Mouse (Mus musculus): ENCODE measurements around the gene Nsun5.

Nsun5 gene

DNA sequence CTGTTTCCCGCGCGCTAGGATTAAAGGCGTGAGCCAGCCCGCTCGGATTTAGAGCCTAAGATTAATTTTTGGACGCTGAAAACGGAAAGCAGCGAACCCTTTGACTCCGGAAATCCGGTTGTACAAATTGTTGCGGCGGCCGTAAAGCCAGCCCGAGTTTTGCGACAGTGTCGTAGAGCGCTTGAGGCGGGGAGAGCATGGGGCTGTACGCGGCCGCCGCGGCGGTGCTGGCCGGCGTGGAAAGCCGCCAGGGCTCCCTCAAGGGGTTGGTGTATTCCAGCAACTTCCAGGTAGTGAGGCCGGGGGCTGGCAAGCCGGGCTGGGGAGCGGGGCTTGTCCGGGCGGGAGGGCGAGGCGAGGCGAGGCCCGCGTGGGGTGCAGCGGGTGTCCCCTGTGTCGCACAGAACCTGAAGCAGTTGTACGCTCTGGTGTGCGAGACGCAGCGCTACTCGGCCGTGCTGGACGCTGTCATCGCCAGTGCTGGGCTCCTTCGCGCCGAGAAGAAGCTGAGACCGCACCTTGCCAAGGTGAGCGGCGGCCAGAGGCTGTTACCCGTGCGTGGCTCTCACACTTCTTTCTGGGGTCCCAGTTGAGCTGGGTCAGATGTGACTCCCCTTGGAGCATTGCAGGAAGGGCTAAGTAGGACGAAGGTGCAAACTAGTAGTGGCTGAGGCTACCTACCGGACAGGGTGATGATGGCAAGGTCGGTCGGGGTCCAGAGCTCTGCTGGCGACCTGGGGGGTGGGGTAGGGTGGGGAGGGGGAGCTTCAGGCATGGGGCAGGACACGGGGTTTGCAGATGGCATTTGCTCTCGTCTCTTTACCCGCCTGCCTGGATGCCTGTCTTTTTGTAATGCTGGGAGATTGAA, at the start of gene Nsun5:
Gene Nsun5, plus strand, starts transcription at position 167 of the 868 bp plus-strand sequence.
- DNase-seq (ENCODE audit: low read depth, low spot score) = peak; percentile 97

DNA sequence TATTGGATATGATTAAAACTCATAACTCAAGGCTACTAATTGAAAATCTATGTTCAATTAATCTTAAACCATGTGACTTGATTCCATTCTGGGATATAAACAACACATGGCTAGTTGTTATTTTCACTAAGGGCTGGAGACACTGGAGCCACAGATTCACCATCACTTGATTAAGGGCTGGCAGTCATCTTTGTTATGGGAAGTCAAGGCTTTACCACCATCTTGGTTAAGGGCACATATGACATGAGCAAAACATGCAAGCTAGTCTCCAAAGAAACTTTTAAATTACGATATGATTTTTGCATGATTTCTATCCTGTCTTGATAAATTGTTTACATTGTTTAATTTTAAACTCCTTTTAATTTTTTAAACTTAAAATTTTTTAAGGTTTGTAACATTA, 47.6 kb upstream of the Nsun5 start:
- no peak for DNase-seq (ENCODE audit: low read depth, low spot score)

DNA sequence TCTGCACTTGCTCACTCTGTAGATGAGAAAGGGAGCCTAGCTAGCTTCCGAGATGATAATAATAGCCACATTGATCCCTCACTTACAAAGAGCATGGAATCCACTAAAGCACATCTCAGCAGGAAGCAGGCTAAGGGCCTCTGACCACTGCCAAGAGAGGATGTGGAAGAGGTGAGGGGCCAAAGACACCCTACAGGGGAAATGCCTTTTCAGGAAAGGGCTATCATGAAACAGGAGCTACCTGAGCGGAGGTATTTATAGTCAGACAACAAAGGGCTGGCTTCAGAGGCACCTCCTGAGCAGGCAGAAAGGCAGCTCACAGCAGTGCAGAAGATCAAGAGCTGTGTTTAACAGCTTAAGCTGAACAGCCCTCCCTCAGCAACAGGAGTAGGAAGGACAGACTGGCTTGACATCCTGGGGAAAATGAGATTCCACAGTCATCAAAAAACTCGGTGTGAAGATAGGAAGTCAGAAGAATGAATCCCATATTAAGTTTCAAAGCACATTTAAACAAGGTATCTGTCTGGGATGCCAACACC, 43.6 kb upstream of the Nsun5 start:
- no peak for DNase-seq (ENCODE audit: low read depth, low spot score)

DNA sequence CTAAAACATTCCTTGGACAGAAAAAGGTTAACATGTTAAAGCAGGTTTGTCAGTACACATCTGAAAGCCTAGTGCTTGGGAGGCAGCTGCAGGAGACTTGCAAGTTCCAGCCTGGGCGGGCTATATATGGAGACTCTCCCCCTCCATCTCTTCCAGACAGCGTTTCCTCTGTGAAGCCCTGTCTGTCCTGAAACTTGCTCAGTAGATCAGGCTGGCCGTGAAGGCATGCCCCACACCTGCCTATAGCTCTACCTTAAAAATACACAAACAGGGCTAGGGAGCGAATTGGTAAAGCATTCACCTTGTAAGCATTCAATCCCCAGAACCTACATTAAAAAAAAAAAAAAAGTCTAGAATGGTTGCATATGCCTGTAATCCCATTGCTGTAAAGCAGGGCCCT, 40.3 kb upstream of the Nsun5 start:
- DNase-seq (ENCODE audit: low read depth, low spot score) = no peak

DNA sequence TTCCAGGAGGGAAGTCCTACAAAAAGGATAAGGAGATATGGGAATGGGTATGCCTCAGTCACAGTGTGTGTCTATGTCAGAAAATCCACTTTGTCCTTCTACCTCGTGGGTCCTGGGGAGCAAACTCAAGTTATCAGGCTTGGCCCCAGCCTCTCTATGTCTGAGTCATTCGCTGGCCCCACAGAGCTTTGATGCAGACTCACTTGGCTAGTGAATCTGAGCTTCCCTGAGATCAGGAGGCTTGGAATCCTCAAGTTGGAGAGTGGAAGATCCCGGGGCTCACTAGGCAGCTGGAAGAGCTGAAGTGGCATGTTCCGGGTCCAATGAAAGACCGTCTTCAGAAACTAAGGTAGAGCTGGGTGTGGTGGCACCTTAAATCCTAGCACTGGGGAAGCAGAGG, 39.6 kb upstream of the Nsun5 start:
- no peak for DNase-seq (ENCODE audit: low read depth, low spot score)

DNA sequence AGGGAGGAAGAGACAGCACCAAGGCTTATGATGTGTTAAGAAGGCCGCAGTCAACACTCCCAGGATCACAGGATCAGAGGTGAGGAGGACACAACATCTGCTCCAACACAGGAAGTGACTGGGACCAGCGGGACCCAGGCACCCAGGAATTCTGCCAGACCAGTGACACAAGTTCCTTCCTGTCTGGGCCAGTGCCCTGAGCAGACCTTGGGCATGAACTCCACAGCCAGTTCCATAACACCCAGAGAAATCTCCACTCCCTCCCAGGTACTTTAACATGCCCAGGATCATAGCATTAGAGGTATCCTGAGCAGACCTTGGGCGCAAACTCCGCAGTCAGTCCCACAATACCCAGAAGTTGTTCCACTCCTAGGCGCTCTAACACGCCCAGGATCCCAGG, 38.6 kb upstream of the Nsun5 start:
- DNase-seq (ENCODE audit: low read depth, low spot score) = no peak

DNA sequence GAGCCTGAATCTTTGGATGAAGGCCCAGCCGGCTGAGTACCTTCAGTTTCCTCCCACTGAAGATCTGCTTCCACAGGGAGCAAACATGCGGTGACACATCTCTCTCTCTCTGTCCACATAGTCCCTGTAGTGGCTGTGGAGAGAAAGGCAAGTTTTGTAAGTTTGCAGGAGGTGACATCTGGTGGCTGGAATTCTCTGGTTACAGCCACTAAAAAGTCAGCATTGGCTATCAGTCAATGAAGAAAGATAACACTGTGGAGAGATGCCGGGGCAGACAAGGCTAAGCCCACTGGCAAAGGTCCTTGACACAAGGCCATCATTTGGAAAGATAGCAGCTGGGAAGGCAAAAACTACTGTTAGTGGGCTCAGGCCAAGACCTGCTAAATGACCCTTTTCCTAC, 32.2 kb upstream of the Nsun5 start:
- no peak for DNase-seq (ENCODE audit: low read depth, low spot score)

DNA sequence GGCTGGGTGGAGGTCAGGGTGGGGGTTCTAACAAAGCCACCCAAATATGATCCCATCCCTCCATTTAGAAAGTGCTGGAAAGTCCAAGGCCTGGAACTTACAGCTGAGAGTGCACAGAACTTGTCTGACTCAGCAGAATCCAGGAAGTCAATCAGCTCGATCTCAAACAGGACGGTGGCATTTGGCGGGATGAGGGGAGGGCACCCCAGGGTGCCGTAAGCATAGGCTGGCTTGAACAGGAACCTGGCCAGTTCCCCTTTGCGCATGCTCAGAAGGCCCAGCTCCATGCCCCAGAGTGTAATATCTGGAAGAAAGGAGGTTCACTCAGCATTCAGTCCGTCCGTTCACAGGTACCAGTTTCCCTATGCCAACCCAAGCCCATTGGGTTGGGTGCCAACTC, 23.8 kb upstream of the Nsun5 start:
- no peak for DNase-seq (ENCODE audit: low read depth, low spot score)

DNA sequence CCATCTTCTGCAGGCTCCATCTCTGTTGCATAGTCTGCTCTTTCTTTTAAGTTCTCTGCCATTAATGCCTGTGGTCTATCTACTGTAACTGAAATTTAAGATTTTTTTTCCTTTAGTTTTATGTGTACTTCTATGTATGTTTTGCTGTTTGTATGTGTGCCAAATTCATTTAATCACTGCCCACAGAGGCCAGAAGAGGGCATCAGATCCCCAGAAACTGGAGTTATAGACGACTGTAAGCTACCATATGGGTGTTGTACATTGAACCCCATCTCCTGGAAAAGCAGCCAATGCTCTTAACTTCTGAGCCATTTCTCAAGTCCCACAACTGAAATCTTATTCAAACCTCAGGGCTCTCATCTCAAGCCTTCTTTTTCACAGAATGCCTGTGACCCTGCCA, 23.3 kb upstream of the Nsun5 start:
- peak; percentile 22 for DNase-seq (ENCODE audit: low read depth, low spot score)

DNA sequence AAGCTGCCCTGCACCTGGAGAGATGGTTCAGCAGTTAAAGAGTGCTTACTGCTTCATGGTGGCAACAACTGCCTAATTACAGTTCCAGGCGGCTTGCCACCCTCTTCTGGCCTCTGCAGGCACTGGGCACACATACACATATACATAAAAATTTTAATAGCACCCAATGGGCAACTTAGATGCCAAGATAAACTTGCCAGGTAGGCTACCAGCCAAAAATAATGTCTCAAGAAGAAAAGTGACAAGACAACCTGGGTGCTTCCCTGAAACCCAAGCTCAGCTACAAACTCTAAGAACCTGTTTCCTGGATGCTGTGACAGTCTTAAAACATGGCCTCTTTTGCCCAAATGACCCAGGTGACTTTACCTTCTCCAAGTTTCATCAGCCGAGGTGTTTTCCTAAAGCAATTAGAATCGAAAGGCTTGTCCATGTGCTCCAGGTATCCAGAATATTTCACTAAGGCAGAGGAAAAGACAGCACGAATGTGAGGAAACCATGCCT, 22.2 kb upstream of the Nsun5 start:
- no peak for DNase-seq (ENCODE audit: low read depth, low spot score)

DNA sequence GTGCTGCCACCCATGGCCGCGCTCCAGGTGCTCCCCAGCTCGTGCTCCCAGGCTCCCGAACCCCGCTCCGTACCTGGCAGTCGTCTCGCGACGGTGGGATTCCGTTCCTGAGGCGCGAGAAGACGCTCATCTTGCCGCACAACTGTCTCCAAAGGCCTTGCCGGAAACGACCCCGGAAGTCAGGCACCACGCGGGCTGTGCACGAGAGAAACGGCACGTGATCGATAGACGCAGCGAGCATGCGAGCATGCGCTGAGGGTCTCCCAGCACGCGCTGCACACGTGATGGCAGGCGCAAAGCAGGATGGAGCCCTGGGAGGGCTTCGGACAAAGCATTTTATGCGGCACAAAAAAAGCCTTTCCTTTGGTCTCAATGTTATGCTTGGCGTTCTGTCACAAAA, 19.9 kb upstream of the Nsun5 start, which contains the start of gene Fkbp6:
Gene Fkbp6, minus strand, starts transcription at position 183 of the 400 bp plus-strand sequence.
- no peak for DNase-seq (ENCODE audit: low read depth, low spot score)

DNA sequence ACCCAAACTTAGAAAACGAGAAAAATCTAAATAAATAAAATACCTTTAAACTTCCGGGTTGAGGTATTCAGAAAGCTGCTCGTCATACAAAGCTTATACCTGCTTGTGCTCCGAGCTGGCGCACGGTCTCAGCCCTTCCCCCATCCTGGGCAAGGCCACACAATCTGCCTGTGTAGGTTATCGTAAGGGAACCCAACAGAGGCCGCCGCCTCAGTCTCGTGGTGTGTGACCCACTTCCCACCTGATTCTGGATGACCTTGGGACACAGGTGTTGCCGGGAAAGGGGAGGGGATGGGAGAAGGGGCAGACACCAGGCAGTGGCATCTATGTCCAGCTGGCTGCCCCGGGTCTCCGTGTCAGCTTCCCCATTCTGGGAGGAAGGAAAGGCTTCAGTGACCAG, 18.1 kb upstream of the Nsun5 start:
- DNase-seq (ENCODE audit: low read depth, low spot score) = no peak

DNA sequence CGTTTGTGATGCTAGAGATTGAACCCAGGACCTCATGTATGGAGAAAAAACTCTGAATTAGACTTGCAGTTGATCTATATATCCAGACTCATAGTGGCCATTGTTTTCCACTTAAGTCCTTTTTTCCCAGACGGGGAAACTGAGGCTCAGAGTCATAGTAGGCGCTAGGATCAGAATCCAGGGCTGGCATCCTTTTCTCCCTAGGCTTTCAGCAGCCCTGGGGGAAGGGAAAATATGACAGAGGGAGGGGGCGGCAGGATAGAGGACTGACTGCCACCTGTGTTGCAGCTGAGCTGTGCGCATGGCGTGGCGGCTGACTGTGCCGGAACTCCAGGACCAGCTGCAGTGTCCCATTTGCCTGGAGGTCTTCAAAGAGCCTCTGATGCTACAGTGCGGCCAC, 16.8 kb upstream of the Nsun5 start, which contains the start of gene Trim50:
Gene Trim50, plus strand, starts transcription at position 301 of the 400 bp plus-strand sequence.
- no peak for DNase-seq (ENCODE audit: low read depth, low spot score)

DNA sequence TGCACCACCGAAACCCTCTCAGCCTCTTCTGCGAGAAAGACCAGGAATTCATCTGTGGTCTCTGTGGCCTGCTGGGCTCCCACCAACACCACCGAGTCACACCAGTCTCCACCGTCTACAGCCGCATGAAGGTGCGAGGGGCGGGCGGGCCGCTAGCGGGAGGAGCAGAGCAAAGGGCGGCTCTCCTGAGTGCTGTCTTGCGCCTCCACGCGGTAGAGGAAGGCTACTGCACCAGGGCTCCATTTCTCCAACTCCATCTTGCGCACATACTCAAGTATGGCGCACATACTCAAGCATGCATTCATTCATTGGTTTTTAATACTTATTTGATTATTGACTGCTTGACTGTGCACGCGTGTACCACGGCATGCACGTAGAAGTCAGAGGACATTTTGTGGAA, 16.2 kb upstream of the Nsun5 start:
- peak; percentile 44 for DNase-seq (ENCODE audit: low read depth, low spot score)

DNA sequence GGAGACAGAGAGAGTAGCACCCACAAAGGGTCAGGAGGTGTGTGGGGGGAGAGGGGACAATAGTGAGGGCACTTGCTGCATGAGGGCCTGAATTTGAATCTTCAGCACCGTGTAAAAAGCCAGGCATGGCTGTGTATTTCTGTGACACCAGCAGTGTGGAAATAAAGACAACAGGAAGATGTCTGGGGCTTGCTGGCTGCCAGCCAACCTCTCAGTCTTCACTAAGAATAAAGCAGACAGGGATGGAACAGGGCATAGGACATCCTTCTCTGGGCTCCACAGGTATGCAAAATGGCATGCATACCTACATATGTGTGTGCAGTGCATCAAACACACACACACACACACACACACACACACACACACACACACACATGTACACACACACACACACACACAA, 13.7 kb upstream of the Nsun5 start:
- DNase-seq (ENCODE audit: low read depth, low spot score) = no peak

DNA sequence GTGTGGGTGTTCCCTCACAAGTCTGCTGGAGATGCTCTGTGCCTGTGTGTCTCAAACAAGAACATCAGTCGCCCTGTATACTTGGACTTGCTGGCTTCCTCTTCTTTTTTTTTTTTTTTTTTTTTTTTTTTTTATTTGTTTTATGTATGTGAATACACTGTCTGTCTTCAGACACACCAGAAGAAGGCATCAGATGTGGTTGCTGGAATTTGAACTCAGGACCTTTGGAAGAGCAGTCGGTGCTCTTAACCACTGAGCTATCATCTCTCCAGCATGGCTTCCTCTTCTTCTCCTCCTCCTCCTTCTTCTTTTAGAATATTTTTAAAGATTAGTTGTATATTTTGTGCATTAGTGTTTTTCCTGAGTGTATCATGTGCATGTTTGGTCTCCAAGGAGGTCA, 12.2 kb upstream of the Nsun5 start:
- no peak for DNase-seq (ENCODE audit: low read depth, low spot score)

DNA sequence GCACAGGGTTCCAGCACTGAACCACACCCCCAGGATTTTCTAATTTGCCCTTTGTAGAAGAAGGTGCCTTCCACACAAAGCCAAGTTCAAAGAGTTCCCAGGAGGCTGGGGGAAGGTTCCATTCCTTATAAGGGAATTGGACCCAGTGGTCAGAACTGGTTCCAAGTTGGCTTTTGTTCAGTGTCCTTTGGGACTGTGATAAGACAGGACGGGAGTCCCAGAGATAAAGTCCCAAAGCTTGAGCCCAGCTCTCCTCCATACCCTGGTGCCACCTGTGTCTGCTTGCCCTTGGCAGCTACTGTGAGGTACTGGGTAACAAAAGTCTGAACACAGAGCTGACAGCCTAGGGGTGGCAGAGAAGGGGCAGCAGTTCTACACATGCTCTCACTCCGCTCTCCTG, 10.0 kb upstream of the Nsun5 start:
- DNase-seq (ENCODE audit: low read depth, low spot score) = no peak

DNA sequence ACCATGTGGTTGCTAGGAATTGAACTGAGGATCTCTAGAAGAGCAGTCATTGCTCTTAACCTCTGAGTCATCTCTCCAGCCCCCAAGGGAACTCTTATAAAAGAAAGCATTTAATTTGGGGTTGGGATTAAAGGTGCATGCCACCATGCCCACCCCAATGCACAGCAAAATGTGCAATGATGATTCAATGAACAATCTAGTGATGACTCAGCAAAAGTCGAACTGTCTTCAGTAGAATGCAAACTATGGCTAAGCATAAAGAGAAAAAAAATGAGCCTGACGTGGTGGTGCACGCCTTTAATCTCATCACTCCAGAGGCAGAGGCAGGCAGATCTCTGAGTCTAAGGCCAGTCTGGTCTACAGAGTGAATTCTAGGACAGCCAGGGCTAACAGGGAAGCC, 7.2 kb upstream of the Nsun5 start:
- DNase-seq (ENCODE audit: low read depth, low spot score) = no peak

DNA sequence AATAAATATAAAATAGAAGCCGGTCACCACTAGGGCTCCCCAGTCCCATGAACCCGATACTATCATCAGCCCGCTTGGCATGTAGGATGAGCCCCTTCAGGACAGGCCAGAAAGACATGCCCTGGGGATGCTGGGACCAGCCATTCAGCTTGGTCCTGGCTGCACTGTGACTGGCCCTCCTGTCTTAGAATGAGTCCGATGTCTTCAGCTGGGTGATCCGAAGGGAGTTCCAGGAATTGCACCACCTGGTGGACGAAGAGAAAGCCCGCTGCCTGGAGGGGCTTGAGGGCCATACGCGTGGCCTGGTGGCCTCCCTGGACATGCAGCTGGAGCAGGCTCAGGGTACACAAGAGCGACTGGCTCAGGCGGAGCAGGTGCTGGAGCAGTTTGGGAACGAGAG, 6.2 kb upstream of the Nsun5 start:
- no peak for DNase-seq (ENCODE audit: low read depth, low spot score)

DNA sequence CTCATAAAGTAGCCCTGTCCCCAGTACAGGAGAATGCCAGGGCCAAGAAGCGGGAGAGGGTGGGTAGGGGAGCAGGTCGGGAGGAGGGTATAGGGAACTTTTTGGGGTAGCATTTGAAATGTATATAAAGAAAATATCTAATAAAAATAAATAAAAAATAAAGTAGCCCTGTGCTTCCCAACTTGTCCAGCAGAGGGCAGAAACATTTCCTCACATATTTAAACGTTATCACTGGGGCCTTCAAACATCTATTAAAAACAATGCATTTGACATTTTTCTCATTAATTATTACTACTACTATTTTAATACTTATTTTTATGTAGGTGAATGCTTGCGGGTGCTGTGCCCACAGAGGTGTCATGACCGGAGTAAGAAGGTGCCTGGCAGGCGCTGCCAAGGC, 1.9 kb upstream of the Nsun5 start:
- DNase-seq (ENCODE audit: low read depth, low spot score) = peak; percentile 34

DNA sequence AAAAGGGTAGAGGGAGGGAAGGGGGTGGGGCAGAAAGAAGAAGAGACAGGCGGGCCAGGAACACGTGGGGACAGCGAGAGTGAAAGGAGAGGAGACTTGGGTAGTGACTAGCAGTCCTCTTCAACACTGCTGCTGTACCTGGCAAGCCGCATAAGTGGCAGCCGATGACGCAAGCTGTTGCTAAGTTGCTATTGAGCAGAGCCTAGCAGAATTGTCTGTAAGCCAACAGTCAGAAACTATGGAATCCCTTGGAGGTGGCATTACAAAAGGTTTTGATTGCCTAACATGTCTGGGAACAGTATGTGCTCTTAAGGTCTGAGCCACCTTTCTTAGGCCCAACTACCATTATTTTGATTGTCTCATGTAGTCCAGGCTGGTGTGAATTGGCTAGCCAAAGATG, 1.4 kb upstream of the Nsun5 start:
- DNase-seq (ENCODE audit: low read depth, low spot score) = peak; percentile 13

DNA sequence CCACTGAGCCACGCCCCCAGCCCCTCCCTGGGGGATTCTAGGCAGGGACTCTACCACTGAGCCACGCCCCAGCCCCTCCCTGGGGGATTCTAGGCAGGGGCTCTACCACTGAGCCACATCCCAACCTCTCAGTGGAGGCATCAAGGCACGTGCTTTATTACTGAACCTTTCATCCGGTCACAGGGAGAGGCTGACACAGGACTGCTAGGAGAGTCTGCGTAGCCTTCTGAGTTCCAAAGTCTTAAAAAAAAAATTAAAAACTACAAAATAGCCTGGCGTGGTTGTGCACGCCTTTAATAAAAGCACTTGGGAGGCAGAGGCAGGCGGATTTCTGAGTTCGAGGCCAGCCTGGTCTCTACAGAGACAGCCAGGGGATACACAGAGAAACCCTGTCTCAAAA, 557 bp upstream of the Nsun5 start:
- DNase-seq (ENCODE audit: low read depth, low spot score) = peak; percentile 69

DNA sequence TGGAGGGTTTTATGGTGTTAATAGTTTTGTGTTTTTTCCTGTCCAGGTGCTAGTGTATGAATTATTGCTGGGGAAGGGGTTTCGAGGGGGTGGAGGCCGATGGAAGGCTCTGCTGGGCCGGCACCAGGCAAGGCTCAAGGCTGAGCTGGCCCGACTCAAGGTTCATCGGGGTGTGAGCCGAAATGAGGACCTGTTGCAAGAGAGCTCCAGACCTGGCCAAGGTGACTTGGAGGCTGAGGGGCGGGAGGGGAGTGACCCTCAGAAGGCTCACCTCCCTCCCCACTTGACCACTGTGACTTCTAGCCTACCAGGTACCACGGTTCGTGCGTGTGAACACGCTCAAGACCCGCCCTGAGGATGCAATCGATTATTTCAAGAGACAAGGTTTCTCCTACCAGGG, 1.4 kb downstream of the Nsun5 start:
- DNase-seq (ENCODE audit: low read depth, low spot score) = no peak

Measured in A20 (cell line).